Mouse (Mus musculus): Measurements from ENCODE around the gene Cfi.

The Cfi gene

GRCm38 (mm10) chr3:129877327-129877726 lies 41.6 kb downstream of the Cfi start:
- no peak for DNase-seq (ENCODE audit: low read depth, low spot score)

- DNase-seq (ENCODE audit: low read depth, low spot score), result peak; percentile 91
Measured at GRCm38 (mm10) chr3:129878405-129879021, 42.8 kb downstream of the Cfi start, which contains the start of gene Pla2g12a. Gene Pla2g12a (plus strand): TSS chr3:129878606.

GRCm38 (mm10) chr3:129879131-129879757 lies 43.6 kb downstream of the Cfi start:
- peak; percentile 81 for DNase-seq (ENCODE audit: low read depth, low spot score)

GRCm38 (mm10) chr3:129879913-129880312 lies 44.2 kb downstream of the Cfi start:
- no peak for DNase-seq (ENCODE audit: low read depth, low spot score)

- peak; percentile 8 for DNase-seq (ENCODE audit: low read depth, low spot score)
Measured at GRCm38 (mm10) chr3:129880925-129881593, 45.4 kb downstream of the Cfi start.

GRCm38 (mm10) chr3:129885577-129885976 lies 49.9 kb downstream of the Cfi start:
- DNase-seq (ENCODE audit: low read depth, low spot score), result no peak

- no peak for DNase-seq (ENCODE audit: low read depth, low spot score)
Measured at GRCm38 (mm10) chr3:129886430-129886829, 50.7 kb downstream of the Cfi start.

GRCm38 (mm10) chr3:129887779-129888517 lies 52.3 kb downstream of the Cfi start:
- no peak for DNase-seq (ENCODE audit: low read depth, low spot score)

GRCm38 (mm10) chr3:129892003-129892402 lies 56.3 kb downstream of the Cfi start:
- DNase-seq (ENCODE audit: low read depth, low spot score), result no peak

- no peak for DNase-seq (ENCODE audit: low read depth, low spot score)
Measured at GRCm38 (mm10) chr3:129893143-129893542, 57.5 kb downstream of the Cfi start.

GRCm38 (mm10) chr3:129896591-129896990 lies 60.9 kb downstream of the Cfi start:
- no peak for DNase-seq (ENCODE audit: low read depth, low spot score)

GRCm38 (mm10) chr3:129898886-129899285 lies 63.2 kb downstream of the Cfi start:
- peak; percentile 27 for DNase-seq (ENCODE audit: low read depth, low spot score)

- peak; percentile 85 for DNase-seq (ENCODE audit: low read depth, low spot score)
Measured at GRCm38 (mm10) chr3:129901271-129901809, 65.7 kb downstream of the Cfi start, which contains the start of gene Casp6. Gene Casp6 (plus strand): TSS chr3:129901425.

GRCm38 (mm10) chr3:129903369-129903768 lies 67.7 kb downstream of the Cfi start:
- DNase-seq (ENCODE audit: low read depth, low spot score), result no peak

GRCm38 (mm10) chr3:129903866-129904265 lies 68.2 kb downstream of the Cfi start:
- no peak for DNase-seq (ENCODE audit: low read depth, low spot score)

- DNase-seq (ENCODE audit: low read depth, low spot score), result no peak
Measured at GRCm38 (mm10) chr3:129904381-129905132, 68.9 kb downstream of the Cfi start.

GRCm38 (mm10) chr3:129912025-129912424 lies 76.3 kb downstream of the Cfi start:
- no peak for DNase-seq (ENCODE audit: low read depth, low spot score)

GRCm38 (mm10) chr3:129913241-129913640 lies 77.6 kb downstream of the Cfi start:
- no peak for DNase-seq (ENCODE audit: low read depth, low spot score)

GRCm38 (mm10) chr3:129917424-129917823 lies 81.7 kb downstream of the Cfi start:
- no peak for DNase-seq (ENCODE audit: low read depth, low spot score)

- peak; percentile 64 for DNase-seq (ENCODE audit: low read depth, low spot score)
Measured at GRCm38 (mm10) chr3:129918434-129918833, 82.8 kb downstream of the Cfi start.

- no peak for DNase-seq (ENCODE audit: low read depth, low spot score)
Measured at GRCm38 (mm10) chr3:129923581-129923980, 87.9 kb downstream of the Cfi start.

All from A20 (cell line).